Mouse (Mus musculus) embryo, embryonic 11.5 days (tissue): Measurements from ENCODE around the gene Trim17.
A peak's percentile ranks its signal among the peaks of the same experiment; 100 is the strongest.

ENCODE experiments used
- DNase-seq: peaks from one replicate; pipeline ENCODE4 v3.0.0-alpha.2; 2012; ENCODE audit warnings: low read depth, low spot score

The Trim17 gene

DNA sequence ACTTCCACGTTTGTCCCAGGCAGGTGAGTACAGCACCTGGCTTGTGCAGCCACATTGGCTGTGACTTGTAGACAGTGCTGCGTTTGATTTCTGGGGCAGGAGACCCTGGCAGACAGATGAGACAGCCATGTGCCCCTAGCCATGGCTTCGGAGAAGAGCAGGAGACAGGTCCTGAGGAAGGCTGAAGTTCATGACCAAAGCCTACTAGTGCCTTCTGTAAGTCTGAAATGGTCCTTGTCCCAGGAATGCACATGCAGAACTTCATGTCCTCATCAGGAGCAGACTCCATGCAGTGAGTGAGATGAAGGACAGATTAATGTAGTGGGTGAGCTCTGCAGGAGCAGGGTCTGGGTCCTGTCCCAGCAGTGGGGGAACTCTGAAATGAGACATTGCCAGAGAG lies 37.4 kb downstream of the Trim17 start:
- no peak for DNase-seq

DNA sequence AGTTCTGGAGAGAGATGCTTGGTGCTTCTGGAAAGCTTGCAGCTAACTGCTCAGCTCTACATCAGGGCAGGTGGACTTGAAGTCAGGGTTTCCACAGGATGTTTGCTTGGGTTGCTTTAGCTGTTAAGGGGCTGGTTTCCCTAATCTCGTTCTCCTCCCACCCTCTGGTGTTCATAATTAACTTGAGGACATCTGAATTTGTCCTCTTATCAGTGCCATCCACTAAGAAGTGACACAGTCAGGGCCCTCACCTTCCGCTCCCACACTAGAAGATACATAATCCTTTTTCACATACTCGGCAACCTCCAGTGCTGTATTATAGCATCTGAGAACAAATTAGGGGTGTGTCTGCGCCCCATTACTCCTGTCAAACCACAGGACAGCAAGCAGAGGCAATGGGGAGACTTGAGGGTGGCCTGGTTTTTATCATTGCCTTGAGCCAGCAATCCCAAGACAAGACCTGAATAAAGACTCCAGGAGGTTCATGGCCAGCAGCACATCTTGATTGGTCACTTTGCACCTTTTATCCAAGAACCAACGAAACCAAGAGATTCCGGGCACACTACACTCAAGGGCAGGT lies 38.7 kb downstream of the Trim17 start:
- DNase-seq, result no peak

- peak; percentile 13 for DNase-seq
Measured at GRCm38 (mm10) chr11:58994337-58994826, 39.9 kb downstream of the Trim17 start.

DNA sequence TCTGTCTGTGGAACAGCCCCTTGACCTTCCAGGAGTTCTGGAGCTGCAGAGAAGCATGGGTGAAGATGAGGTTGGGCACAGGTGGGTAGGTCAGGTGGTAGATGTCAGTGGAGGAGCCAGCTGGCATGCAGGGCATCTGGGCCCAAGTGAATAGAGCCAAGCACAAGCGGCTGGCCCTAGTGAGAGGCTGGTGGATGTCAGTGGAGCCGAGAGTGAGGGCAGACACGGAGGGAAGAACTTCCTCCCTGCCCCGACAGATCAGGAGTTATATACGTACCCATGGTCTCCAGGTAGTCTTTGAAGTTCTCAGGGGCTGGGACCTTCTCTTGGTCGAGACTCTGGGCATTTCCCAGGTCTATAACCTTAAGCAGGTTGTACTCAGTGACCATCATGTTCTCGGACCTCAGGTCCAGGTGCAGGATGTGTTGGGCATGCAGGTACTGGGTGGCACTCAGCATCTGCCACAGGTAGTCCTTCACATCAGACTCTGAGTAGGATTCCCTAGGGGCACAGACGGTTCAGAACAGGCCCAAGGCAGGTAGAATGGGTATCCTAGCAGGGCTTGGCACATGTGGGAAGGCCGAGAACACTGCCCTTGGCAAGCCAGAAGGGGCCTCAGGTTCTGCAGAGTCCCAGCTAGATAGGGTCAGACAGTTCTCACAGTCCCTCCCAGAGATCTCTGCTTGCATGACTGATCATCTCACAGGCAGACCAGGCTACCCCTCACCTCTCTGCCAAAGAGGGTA lies 40.7 kb downstream of the Trim17 start:
- DNase-seq, result no peak

DNA sequence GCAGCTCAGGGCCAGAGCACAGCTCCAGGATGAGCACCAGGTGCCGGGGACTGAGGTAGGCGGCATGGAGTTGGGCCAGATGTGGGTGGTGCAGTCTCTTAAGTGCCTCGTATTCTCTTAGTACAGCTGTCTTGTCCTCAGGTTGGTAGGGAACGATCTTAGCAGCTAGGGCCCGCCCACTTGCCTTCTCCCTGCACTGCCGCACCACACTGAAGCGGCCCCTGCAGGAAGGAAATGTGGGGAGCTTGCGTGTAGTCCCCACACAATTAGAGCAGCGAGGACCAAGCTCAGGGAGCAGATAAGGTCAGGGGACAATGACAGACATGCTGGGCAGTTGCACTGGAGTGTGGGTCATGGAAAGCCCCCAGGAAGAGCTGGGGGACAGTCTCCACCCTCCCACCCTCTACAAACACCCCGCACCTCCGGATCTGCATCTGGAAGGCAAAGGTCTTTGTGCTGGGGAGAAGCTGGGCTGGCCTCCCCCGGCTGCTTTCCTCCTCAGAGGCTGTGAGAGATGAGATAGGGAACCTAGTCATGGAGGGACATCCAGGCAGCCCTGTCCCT lies 41.4 kb downstream of the Trim17 start:
- DNase-seq, result no peak

DNA sequence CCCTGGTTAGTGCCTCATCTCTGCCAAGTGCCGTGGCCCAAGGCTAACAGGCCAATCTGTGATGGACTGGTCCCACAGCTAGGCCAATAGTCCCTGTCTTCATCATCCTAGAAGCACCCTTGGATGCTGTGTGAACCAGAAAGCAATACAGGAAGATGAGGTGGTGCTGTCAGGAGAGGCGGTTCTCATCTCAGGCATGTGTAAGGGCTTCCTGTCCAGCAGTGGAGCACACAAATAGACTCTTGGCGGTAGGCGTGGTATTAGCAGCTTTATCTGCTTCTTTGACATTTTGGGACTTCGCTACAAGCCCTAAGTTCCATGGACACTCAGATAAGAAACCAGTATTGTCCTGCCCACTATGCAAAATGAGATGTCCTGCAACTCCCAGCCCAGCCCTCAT lies 43.1 kb downstream of the Trim17 start:
- DNase-seq, result no peak

DNA sequence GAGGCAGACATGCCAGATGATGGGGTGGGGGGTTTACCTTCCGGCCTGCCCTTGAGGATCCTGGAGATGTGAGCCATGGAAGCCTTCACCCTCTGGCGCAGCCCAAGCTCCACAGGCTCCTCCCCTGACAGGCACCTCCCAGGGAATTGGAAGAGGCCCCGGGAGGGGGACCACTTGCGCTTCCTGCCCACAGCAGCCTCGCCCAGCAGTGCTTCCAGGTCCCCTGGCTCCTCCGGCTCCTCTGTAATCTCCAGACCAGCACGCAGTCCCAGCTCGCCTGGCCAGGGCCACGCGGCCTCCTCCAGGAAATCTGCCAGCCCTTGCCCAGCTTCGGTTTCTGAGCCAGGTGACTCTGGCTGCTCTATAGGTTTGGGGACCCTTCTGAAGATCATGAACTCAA lies 44.7 kb downstream of the Trim17 start:
- DNase-seq, result no peak

DNA sequence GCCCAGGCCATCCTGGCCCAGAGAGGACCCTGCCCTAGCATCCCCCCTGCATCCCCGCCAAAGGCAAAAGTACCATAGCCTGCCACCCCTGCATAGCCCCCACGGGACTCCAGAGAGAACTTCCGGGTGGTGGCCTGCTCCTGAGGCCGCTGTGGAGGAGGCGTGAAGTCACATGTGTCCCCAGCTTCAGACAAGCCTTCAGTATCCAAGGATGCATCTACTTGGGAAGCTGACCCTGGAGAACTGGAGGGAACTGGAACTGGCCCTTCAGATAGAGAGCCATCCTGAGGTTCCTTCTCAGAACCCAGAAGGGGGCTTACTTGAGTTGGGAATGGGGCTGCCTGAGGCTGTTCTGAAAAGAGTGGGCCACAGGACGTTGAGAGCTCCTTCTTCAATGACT lies 45.3 kb downstream of the Trim17 start:
- DNase-seq, result no peak

DNA sequence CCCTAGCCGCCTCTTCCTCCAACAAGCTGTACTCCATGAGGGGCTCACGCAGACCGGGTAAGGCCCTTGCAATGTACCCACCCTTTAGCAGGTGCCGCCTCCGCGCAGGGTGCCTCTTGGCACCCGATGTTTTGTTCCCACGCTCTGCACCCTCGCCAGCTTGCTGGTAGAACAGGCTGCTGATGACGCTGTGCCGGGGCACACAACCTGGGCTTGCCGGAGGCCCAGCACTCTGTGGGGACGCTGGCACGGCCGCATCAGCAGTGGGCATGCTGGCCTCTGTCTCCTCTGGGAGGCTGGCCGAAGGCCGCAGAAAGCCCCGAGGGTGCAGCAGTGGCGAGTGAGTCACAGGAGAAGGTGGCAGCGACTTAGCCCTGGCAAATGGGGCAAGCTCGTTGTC lies 46.1 kb downstream of the Trim17 start:
- DNase-seq, result no peak

DNA sequence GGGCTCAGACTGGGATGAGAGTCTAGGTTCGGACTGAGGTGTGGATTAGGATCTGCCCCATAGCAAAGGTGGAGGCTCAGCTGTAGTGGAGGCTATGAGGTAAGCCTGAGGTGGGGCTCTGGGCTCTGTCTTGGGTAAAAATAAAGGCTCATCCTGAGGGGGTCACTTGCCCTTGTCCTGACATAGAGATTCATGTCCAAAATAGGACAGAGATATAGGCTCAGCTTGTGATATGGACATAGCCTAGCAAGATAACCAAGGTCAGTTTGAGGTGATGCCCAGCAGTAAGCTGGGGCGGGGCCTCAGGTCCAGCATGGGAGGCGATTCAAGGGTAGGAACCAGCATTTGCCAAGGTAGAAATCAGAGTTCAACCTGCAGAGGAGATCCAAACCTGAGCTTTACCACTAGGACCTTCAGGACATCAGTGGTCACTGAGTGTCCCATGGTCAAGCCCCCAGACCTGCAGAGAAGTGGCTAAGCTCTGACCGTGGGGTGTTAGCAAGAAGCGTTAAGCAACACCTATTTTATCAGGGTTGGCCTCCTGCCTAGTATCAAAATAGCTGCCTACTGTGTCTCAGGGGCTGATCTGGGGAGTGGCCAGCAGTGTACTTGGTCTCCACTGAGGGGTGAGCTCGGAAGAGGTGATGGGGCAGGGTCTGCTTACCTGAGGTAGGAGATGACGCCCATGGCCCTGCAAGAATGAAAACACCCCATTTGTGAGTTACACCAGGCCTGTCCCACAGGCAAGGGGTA lies 48.0 kb downstream of the Trim17 start:
- no peak for DNase-seq

- DNase-seq, result peak; percentile 9
Measured at GRCm38 (mm10) chr11:59015052-59015451, 60.6 kb downstream of the Trim17 start.
